In the genomic region with DNA sequence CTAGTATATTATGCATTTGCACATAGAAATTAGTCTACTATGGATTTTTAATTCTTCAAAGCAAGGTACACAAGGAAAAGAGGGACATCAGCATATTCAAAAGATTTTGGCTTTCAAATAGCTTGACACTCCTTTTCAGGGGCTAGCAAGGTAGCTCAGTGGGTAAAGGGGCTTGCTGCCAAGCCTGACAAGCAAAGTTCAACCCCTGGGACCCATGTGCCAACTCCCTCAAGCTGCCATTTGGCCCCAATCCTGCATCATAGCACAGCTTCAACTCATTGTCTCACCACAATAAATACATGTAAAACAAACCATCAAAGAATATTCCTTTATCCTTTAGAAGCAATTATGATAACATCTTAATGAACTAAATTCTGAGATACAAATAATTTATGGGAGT, we compare ENCODE assay signal across 12 mouse cellular contexts.
"Had no signal": no experiment of that assay in that cellular context is flagged by ENCODE, and none has a peak within 500 bp of the region (broad histone marks: within the 10 kb centered on the region; RNA-seq: fewer than 3 reads in every experiment).

No protein-coding gene starts in this region.

- H3K27ac ChIP-seq: kidney, postnatal 0 days; liver, embryonic 13.5 days; midbrain, embryonic 13.5 days; stomach, postnatal 0 days had no signal

- H3K4me1 ChIP-seq: liver, embryonic 13.5 days; midbrain, embryonic 13.5 days had no signal

- H3K9me3 ChIP-seq: liver, embryonic 13.5 days; midbrain, embryonic 13.5 days had no signal

- ATAC-seq: midbrain, embryonic 13.5 days; midbrain, embryonic 16.5 days had no signal

- DNase-seq: kidney, postnatal 25 days; liver, embryonic 13.5 days; lung, adult 2 months; lung, postnatal 14 days; lung, postnatal 4 days; thymus, adult 2 months; thymus, postnatal 14 days; thymus, postnatal 4 days had no signal

- H3K4me3 ChIP-seq: liver, embryonic 13.5 days; midbrain, embryonic 13.5 days had no signal

- H3K4me2 ChIP-seq: liver, embryonic 13.5 days; midbrain, embryonic 13.5 days had no signal

- H3K36me3 ChIP-seq: liver, embryonic 13.5 days; midbrain, embryonic 13.5 days had no signal

- H3K9ac ChIP-seq: liver, embryonic 13.5 days; midbrain, embryonic 13.5 days had no signal

- H3K27me3 ChIP-seq: liver, embryonic 13.5 days; midbrain, embryonic 13.5 days had no signal
